Mouse (Mus musculus) lung, adult 18-20 months (tissue): ENCODE results near the gene Vmn1r60.
"Not testable (repeated sequence)": the region's sequence is repeated elsewhere in the genome, so short reads cannot be mapped to it uniquely, and the experiment has no call there.

Source experiments
- DNase-seq, 2 experiments: peaks; one replicate each; pipeline ENCODE4 v3.0.0; 2022; ENCODE audit warnings: mixed read lengths in 2 of 2

Gene Vmn1r60

DNA sequence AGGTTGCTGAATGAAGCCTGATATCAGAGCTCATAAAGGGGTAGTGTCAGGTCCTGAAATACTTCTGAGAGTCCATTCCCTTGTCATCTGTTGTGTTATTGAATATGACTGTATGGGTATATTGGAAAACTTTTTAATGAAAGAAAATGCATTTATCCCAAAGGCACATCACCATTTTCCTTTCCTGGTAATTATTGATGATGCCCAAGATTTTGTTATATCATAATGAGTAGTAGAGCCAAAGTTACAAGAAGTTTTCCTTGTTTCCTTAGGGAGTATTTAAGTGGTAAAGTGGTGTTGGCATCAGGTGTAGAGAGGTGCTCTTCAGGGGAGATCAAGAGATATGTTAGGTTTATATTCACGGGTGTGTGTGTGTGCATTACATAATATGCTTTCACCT lies at the start of gene Vmn1r60:
TSS of gene Vmn1r60 (minus strand) at position 101 of the 400 bp plus-strand sequence.
- not testable (repeated sequence) for DNase-seq

DNA sequence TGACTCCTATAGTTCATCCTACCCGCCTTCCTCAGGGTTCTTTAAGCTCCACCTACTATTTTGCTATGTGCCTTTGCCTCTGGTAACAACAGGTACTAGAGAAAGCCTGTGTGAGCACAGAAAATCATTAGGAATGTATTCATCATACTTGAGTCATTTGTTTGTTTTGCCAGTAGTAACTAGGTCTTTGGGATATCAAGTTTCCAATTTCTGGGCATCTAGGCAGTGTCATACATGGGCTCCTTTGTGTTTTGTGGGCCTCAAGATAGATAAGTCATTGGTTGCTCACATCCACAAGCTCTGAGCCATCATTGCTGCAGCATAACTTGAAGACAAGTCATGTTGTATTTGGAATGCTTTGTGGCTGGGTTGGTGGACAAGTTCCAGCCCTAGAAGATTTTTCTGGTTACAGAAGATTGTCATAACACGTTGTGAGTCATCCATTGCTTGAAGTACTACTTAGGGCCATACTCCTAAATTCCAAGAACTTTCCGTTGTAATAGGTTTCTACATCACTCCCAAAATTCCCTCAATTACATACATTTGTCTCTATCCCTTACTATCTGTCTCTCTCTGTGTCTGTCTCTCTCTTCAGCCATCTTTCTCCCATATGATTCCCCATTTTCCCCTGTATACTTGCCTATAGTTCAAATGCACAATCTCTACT lies 6.2 kb downstream of the Vmn1r60 start:
- not testable (repeated sequence) for DNase-seq

DNA sequence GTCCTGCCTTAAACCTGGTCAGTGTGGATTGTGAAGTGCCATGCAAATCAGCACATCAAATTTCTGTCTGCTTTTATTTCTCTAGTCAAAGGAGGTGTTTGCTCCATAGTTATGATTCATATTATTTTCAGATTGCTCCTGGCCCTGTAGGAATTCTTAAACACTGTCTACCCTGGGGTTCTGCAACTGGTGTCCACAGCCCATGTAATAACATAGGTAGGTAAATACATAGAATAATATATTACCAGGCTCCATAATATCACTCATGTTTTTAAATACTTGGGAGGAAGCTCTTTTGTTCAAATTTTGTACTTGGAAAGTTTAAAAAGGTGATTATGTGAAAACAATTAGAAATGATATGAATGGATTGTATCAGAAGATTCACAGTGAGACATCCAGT lies 53.3 kb downstream of the Vmn1r60 start, which contains the start of gene Vmn2r28:
TSS of gene Vmn2r28 (minus strand) at position 101 of the 400 bp plus-strand sequence.
- DNase-seq, result not testable (repeated sequence)
